Mouse (Mus musculus) intestine, postnatal 0 days (tissue): ENCODE data around the gene Dtx3. TPM values are rescaled to one million over a fixed set of nuclear protein-coding genes. Genes with fewer than 3 reads are reported as not detected.
A peak's percentile ranks its signal among the peaks of the same experiment; 100 is the strongest.
"Not testable (repeated sequence)": the region's sequence is repeated elsewhere in the genome, so short reads cannot be mapped to it uniquely, and the experiment has no call there.

ENCODE experiments used
- ATAC-seq: fragments of 200-750 bp; cut with Nextera tagmentation; 2 replicates; pipeline ENCODE4 v1.8.0; 2017; ENCODE audit warnings: mild to moderate bottlenecking, moderate TSS enrichment, moderate library complexity
- H3K27ac ChIP-seq: fragments of 300-500 bp; sonication (generic); 2 replicates; pipeline ENCODE4 v1.5.1; 2014; ENCODE audit warnings: mild to moderate bottlenecking, low read depth, low read length, moderate library complexity
- H3K27me3 ChIP-seq: fragments of 300-500 bp; sonication (generic); replicated peaks from 2 replicates; pipeline ENCODE4 v1.6.1; 2014; ENCODE audit warnings: low read length, mixed read lengths; ENCODE audit not compliant: control insufficient read depth, insufficient read depth
- H3K36me3 ChIP-seq: fragments of 300-500 bp; sonication (generic); 2 replicates; pipeline ENCODE4 v1.6.1; 2014; ENCODE audit warnings: mild to moderate bottlenecking, moderate library complexity; ENCODE audit not compliant: control insufficient read depth, insufficient read depth
- H3K4me1 ChIP-seq: fragments of 300-500 bp; sonication (generic); replicated peaks from 2 replicates; pipeline ENCODE4 v1.6.1; 2014; ENCODE audit warnings: antibody characterized with exemption, low read length, mixed read lengths; ENCODE audit not compliant: control insufficient read depth, insufficient read depth
- H3K4me2 ChIP-seq: fragments of 300-500 bp; sonication (generic); replicated peaks from 2 replicates; pipeline ENCODE4 v1.6.1; 2014; ENCODE audit warnings: low read depth, mild to moderate bottlenecking, moderate library complexity
- H3K4me3 ChIP-seq: fragments of 300-500 bp; sonication (generic); 2 replicates; pipeline ENCODE4 v1.5.1; 2014; ENCODE audit warnings: low read depth, low read length
- H3K9ac ChIP-seq: fragments of 300-500 bp; sonication (generic); 2 replicates; pipeline ENCODE4 v1.6.1; 2014; ENCODE audit warnings: mild to moderate bottlenecking, low read depth, low read length
- H3K9me3 ChIP-seq: fragments of 300-500 bp; sonication (generic); 2 replicates; pipeline ENCODE4 v1.6.1; 2016; ENCODE audit warnings: mixed run types; ENCODE audit not compliant: control insufficient read depth
- CTCF ChIP-seq: sonication (generic); IDR thresholded peaks from 2 replicates; pipeline ENCODE4 v1.5.1; 2016; ENCODE audit warnings: low read depth, mild to moderate bottlenecking, control low read depth, antibody characterized with exemption, moderate library complexity
- WGBS: fragments of 180-500 bp; shearing (Covaris S2); extraction: QIAGEN DNeasy Blood & Tissue Kit; methylation state at CpG from one replicate; pipeline ENCODE4 v1.1.7; 2014; 5-methylcytosine and 5-hydroxymethylcytosine counted together
- polyA plus RNA-seq: library from polyadenylated mRNA; unstranded; fragments of >200 nt; fragmentation: Nextera tagmentation; extraction: Ambion mirVana; gene quantifications from 2 replicates; pipeline ENCODE4 v1.2.1, GENCODE M21; 2015

Dtx3 gene
- polyA plus RNA-seq, 1 experiment from 2014 or later, result 22.2 TPM

DNA sequence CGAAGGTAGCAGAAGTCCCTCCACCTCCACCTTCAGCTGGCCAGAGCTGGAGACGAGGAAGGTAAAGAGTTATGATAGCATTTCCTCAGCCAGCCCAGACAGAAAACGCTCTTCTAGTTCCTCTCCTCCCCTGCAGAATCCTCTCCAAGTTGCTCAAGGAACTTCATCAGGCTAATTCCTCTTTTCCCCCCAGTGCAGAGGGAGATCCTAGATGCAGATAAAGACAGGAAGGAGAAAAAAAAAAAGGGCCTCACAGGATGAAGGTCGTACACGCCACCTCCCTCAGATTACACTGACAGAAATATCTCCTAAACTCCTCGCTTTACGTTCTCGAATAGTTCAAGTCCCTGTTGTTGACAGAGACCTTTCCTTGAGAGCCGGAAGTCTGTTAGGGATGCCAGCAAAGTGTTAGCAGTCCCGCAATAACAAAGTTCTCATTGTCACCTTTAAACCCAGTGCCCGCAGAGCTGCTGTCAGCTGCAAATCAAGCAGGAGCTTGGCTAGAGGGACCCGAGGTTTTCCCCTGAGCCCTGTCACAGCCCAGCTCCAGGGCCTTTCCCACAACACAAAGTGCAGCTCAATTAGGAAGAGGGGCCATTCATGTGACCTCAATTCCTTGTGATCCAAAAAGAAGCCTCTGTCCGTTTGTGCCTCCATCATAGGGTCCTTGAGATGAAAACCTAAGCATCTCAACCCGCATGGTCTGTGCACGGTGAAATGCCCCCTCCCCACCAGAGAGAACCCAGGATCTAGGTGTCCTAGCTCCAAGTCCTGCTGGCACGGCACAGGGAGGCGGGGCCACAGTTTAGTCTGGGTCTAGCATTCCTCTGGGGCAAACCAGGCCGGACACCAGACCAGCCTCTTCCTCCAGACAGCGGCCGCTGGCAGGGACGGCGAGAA lies 850 bp downstream of the Dtx3 start:
- peak overlapping the region; percentile 69 for H3K9ac ChIP-seq
- peaks cover 34% of the 10 kb centered on the region for H3K36me3 ChIP-seq
- peak overlapping the region; percentile 99 for H3K4me2 ChIP-seq
- H3K4me1 ChIP-seq, result 0 out of 2 replicates have a peak, but pooled peaks cover 5% of the 10 kb centered on the region
- H3K4me3 ChIP-seq, result peak overlapping the region; percentile 82
- peak; percentile 34 for ATAC-seq
- peak overlapping the region; percentile 86 for H3K27ac ChIP-seq
- H3K9me3 ChIP-seq, result no peaks in the 10 kb centered on the region
- 9% methylated on average over 22 of the region's 22 CpGs for WGBS
- H3K27me3 ChIP-seq, result no peaks in the 10 kb centered on the region
- TF ChIP-seq CTCF, result no peak

- no peaks in the 10 kb centered on the region for H3K9me3 ChIP-seq
- no peak overlapping the region for H3K9ac ChIP-seq
- H3K36me3 ChIP-seq, result peaks cover 19% of the 10 kb centered on the region; the same call in 1 of the 2 replicates
- WGBS, result 91% methylated on average over 9 of the region's 9 CpGs
- 0 out of 2 replicates have a peak, but pooled peaks cover 5% of the 10 kb centered on the region for H3K4me1 ChIP-seq
- no peak for TF ChIP-seq CTCF
- H3K4me3 ChIP-seq, result no peak overlapping the region
- H3K4me2 ChIP-seq, result no peak overlapping the region
- no peak overlapping the region for H3K27ac ChIP-seq
- peaks cover 11% of the 10 kb centered on the region for H3K27me3 ChIP-seq
- ATAC-seq, result no peak
Observed at GRCm38 (mm10) chr10:127193011-127193410, 2.5 kb downstream of the Dtx3 start.

GRCm38 (mm10) chr10:127192057-127192328 lies 3.5 kb downstream of the Dtx3 start:
- not testable (repeated sequence) for ATAC-seq, H3K27ac ChIP-seq, H3K4me2 ChIP-seq, H3K4me1 ChIP-seq, H3K4me3 ChIP-seq, H3K9me3 ChIP-seq, H3K36me3 ChIP-seq, H3K9ac ChIP-seq
- peaks cover 17% of the 10 kb centered on the region for H3K27me3 ChIP-seq
- WGBS, result 71% methylated on average over 1 of the region's 1 CpGs

DNA sequence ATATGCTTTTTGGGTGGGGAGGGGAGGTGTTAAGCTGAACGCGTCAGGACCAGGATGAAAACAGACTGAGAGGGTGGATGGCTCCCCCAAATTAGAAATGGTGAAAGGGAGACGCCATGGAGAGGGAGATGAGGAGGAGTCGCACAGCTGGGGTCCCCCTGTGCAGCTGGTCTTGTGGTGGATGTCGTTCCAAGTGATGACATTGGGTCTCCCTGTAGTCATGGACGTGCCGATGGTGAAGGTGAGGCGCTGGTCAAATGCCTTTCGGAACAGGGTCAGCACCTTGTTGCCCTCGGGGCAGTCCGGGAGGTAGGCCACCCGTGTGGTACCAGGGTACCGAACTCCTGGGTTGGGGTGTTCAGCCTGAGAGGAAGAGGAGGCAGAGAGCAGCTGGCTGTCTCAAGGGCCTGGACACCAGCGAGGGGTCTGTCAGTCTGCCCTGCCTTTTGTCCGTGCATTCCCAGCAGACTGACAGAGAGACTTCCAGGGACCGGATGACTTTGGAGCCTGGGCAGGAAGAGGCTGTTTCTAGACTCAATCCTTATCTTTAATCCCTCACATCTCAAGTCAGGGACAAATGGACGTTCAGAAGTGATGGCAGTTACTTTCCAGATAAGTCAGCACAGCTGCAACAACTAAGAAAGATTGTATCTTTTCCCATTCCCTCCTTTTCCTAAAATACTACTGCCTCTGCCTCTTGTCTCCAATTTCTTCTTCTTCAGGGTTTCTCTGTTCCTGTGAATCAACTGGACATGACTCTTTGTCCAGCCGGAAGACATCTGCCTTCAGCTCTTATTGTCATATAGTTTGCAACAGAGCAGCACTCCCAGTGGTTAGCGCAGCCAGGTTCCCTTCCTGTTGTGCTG lies 4.1 kb downstream of the Dtx3 start:
- 83% methylated on average over 19 of the region's 19 CpGs for WGBS
- no peak for ATAC-seq
- no peak overlapping the region for H3K4me2 ChIP-seq

DNA sequence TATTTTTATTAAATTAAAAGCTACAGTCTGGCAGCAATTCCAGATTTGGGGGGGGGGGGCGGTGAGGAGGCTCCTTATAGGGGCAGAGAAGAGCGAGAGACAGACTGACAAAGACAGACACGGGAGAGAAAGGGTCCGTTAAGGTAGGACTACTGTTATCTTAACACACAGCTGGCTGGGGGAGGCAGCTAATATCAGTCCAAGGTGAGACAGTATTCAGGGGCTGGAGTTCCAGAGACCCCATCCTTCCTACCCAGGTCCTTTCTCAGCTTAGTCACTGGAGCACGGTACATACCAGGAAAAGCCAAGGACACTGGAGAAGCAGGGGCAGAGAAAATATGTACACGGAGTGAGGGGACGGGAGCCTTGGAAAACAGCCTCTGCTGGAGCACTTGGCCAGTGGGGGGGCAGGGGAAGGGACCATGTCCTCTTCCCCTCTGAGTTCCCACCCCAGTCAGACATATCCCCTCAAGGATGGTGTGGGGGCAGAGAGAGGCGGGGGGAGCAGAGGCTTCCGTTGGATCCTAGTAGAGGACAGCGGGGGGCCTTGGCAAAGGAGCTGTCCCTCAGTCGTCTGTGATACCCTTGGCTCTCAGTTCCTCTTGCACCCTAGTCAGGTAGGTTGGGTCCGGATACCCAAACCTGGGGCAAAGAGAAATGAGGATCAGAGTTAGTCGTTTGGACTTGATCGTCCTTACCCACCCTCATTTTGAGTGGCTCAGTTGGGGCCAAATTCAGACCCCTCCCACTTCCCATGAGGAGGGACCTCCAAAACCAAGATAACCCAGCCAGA lies 4.9 kb downstream of the Dtx3 start:
- Histone ChIP-seq H3K9me3 (no peaks in the 10 kb centered on the region), H3K4me3 (0 out of 2 replicates have a peak overlapping the region, but pooled peaks have one; percentile 57), H3K4me1 (0 out of 2 replicates have a peak, but pooled peaks cover 5% of the 10 kb centered on the region), H3K36me3 (peaks cover 8% of the 10 kb centered on the region; the same call in 1 of the 2 replicates), H3K27me3 (peaks cover 22% of the 10 kb centered on the region), H3K9ac (no peak overlapping the region), H3K27ac (peak overlapping the region; percentile 37; the same call in 1 of the 2 replicates), H3K4me2 (peak overlapping the region; percentile 81)
- no peak for ATAC-seq
- no peak for TF ChIP-seq CTCF
- WGBS, result 60% methylated on average over 14 of the region's 14 CpGs

More for the DNA sequence above, 4.1 kb downstream of the Dtx3 start:
- H3K27ac ChIP-seq, result no peak overlapping the region
- H3K36me3 ChIP-seq, result peaks cover 8% of the 10 kb centered on the region; the same call in 1 of the 2 replicates
- peaks cover 22% of the 10 kb centered on the region for H3K27me3 ChIP-seq
- H3K9me3 ChIP-seq, result no peaks in the 10 kb centered on the region
- H3K4me3 ChIP-seq, result no peak overlapping the region
- no peak for TF ChIP-seq CTCF
- H3K4me1 ChIP-seq, result 0 out of 2 replicates have a peak, but pooled peaks cover 5% of the 10 kb centered on the region
- H3K9ac ChIP-seq, result no peak overlapping the region
